Mouse (Mus musculus) heart, adult 2 months (tissue): ENCODE measurements around the gene Gpr173.

Experiments used
- EP300 ChIP-seq: fragments of 200-500 bp; IDR thresholded peaks from 2 replicates; pipeline ENCODE4 v1.6.1; 2011; ENCODE audit warnings: low read depth, low read length, control low read depth; ENCODE audit not compliant: insufficient read depth
- POLR2A ChIP-seq: fragments of 200-500 bp; IDR thresholded peaks from 2 replicates; pipeline ENCODE4 v1.6.1; 2011; ENCODE audit warnings: mild to moderate bottlenecking, low read depth, low read length, control low read depth; ENCODE audit not compliant: insufficient read depth

DNA sequence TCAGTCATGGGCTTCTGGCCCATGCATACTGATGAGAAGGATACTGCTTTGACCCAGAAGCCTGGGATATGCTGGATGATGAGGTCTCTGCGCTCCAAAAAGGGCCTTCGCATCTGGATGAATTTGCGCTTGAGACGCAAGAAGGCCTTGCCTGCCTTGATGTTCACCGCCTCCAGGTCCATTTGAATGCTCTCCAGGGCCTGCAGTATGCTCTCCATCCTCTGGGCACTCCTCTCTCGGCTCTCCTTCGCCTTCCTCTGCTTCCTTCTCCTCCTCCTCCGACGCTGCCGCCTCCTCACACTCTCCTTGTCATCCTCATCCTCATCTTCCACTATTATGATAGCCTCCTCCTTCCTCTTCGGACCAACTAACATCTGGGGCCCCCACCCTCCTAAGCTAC is 27.0 kb downstream of the Gpr173 start:
- TF ChIP-seq POLR2A: no peak
- no peak for TF ChIP-seq EP300
